Mouse (Mus musculus) ES-E14 (cell line): ENCODE data around the gene Gaa. TPM values are rescaled to one million over a fixed set of nuclear protein-coding genes. Genes with fewer than 3 reads are reported as not detected.
"Not testable (repeated sequence)": the region's sequence is repeated elsewhere in the genome, so short reads cannot be mapped to it uniquely, and the experiment has no call there.

Source experiments
- DNase-seq: peaks from one replicate; pipeline ENCODE4 v3.0.0-alpha.2; 2013; ENCODE audit warnings: low read depth, low spot score
- H3K27ac ChIP-seq: 2 replicates; pipeline ENCODE4 v1.5.1; 2012; ENCODE audit warnings: low read depth, mild to moderate bottlenecking, low read length, moderate library complexity, mixed read lengths; ENCODE audit not compliant: poor library complexity, insufficient read depth, severe bottlenecking
- H3K36me3 ChIP-seq: 2 replicates; pipeline ENCODE4 v1.6.1; 2012; ENCODE audit warnings: mild to moderate bottlenecking, low read length, moderate library complexity, mixed read lengths; ENCODE audit not compliant: control insufficient read depth, poor library complexity, insufficient read depth, severe bottlenecking
- H3K4me1 ChIP-seq, 2 experiments: fragments of 150-350 bp in 1 of 2; sonication (generic) in 1 of 2; 2 replicates each; pipeline ENCODE4 v1.6.1; 2012; ENCODE audit warnings: low read length in 2 of 2, mild to moderate bottlenecking in 1 of 2, mixed read lengths in 1 of 2; ENCODE audit not compliant: control insufficient read depth in 2 of 2, insufficient read depth in 2 of 2, poor library complexity in 1 of 2
- H3K4me3 ChIP-seq, 2 experiments: fragments of 150-350 bp in 1 of 2; sonication (generic) in 1 of 2; 2 replicates each; pipeline ENCODE4 v1.5.1; 2012; ENCODE audit warnings: low read length in 2 of 2, low read depth in 1 of 2, mild to moderate bottlenecking in 1 of 2, mixed read lengths in 1 of 2; ENCODE audit not compliant: insufficient read depth in 1 of 2, poor library complexity in 1 of 2, severe bottlenecking in 1 of 2
- H3K9ac ChIP-seq: 2 replicates; pipeline ENCODE4 v1.6.1; 2012; ENCODE audit warnings: low read depth, mild to moderate bottlenecking, low read length, mixed read lengths; ENCODE audit not compliant: poor library complexity, insufficient read depth, severe bottlenecking
- H3K9me3 ChIP-seq: fragments of 150-350 bp; sonication (generic); 2 replicates; pipeline ENCODE4 v1.6.1; 2012; ENCODE audit warnings: low read depth, mild to moderate bottlenecking, low read length; ENCODE audit not compliant: control insufficient read depth, insufficient read depth
- CHD2 ChIP-seq: IDR thresholded peaks from 2 replicates; pipeline ENCODE4 v1.6.1; 2014; ENCODE audit warnings: mild to moderate bottlenecking, low read depth, low read length, inconsistent platforms
- HCFC1 ChIP-seq: IDR thresholded peaks from 2 replicates; pipeline ENCODE4 v1.6.1; 2012; ENCODE audit warnings: low read length, inconsistent platforms, borderline replicate concordance; ENCODE audit not compliant: insufficient read depth
- MAFK ChIP-seq: IDR thresholded peaks from 2 replicates; pipeline ENCODE4 v1.6.1; 2014; ENCODE audit warnings: mild to moderate bottlenecking, low read depth, low read length, inconsistent platforms; ENCODE audit not compliant: insufficient read depth
- ZC3H11A ChIP-seq: IDR thresholded peaks from 2 replicates; pipeline ENCODE4 v1.6.1; 2012; ENCODE audit warnings: low read depth, mild to moderate bottlenecking, inconsistent platforms, low read length, borderline replicate concordance
- ZNF384 ChIP-seq: IDR thresholded peaks from 2 replicates; pipeline ENCODE4 v1.6.1; 2012; ENCODE audit warnings: low read depth, low read length, inconsistent platforms
- in situ Hi-C, 2 experiments: fragments of 600-800 bp; cut with MboI; formaldehyde crosslinking; loops; one replicate each; pipeline ENCODE4 v1.15.1; 2025; ENCODE audit warnings: low sequenced_read_pairs in 2 of 2, inconsistent platforms in 1 of 2; ENCODE audit not compliant: unreplicated experiment in 2 of 2
- total RNA-seq: library from RNA; depleted of rRNA; stranded (reverse); fragments of 300-350 nt; gene quantifications from 2 replicates; pipeline ENCODE4 v1.2.3, GENCODE M21; 2012

Gaa gene
- total RNA-seq, 1 experiment, result 69.3 TPM

DNA sequence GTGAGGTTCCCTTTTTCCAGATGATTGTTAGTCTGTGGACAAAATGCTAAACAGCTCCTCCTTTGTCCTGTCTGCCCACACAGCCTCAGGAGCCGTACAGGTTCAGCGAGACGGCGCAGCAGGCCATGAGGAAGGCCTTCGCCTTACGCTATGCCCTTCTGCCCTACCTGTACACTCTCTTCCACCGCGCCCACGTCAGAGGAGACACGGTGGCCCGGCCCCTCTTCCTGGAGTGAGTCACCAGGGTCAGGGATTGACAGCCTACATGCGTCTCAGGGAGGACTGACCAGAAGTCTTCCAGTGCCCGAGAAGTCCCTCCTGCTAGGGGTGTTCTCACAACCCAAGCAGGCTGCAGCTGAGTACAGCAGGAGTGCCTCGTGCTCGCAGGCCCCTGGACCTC is 13.3 kb downstream of the Gaa start:
- Histone ChIP-seq H3K4me1 (peaks cover 0 to 3% of the 10 kb centered on the region in 2 experiments; a peak in 1 of 4 replicates), H3K9ac (no peak overlapping the region), H3K27ac (no peak overlapping the region), H3K36me3 (peaks cover 28% of the 10 kb centered on the region; the same call in 1 of the 2 replicates), H3K4me3 (no peak overlapping the region), H3K9me3 (no peaks in the 10 kb centered on the region)
- TF ChIP-seq ZNF384, result no peak
- TF ChIP-seq CHD2, result no peak
- TF ChIP-seq HCFC1, result no peak
- TF ChIP-seq MAFK, result no peak
- no peak for TF ChIP-seq ZC3H11A
- in situ Hi-C loops, result no loop called here
- DNase-seq, result no peak

DNA sequence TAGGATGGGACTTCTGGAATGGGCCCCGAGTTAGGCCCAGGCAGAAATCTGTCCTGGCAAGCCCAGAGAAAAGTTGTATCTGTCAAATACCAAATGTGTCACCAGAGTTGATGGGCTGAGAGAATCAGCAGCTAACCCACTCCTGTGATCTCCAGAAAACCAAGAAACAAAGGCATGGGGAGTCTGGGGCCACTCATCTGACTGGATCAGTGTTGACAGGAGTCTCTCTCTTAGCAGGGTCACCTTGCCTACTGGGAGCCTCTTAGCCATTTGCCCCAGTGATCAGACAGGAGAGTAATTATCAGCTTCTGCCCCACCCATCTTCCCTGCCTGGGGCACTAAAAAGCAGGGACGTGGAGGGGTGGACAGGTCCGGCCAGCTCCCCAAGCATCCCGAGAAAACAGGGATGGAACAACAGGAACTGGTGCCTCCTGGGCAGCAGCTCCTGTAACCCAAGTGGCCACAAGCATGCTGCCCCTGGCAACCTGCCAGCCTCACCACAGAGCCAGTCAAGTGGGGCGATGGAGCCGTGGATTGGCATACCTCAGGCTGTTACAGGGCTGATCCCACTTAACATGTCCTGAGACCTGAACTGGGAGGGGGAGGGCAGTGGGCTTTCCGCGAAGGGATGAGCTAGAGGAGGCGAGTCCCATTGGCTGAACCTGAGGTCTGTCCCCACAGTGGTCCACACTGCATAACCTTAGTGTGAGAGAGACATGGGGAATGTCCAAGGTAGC is 18.3 kb downstream of the Gaa start:
- in situ Hi-C loops, result no loop called here
- no peak overlapping the region for H3K4me3 ChIP-seq
- no peak for DNase-seq
- peaks cover 52% of the 10 kb centered on the region for H3K36me3 ChIP-seq
- TF ChIP-seq ZC3H11A, result no peak
- no peaks in the 10 kb centered on the region for H3K9me3 ChIP-seq
- H3K4me1 ChIP-seq, result peaks cover 0 to 2% of the 10 kb centered on the region in 2 experiments; a peak in 1 of 4 replicates
- H3K9ac ChIP-seq, result no peak overlapping the region
- H3K27ac ChIP-seq, result no peak overlapping the region

DNA sequence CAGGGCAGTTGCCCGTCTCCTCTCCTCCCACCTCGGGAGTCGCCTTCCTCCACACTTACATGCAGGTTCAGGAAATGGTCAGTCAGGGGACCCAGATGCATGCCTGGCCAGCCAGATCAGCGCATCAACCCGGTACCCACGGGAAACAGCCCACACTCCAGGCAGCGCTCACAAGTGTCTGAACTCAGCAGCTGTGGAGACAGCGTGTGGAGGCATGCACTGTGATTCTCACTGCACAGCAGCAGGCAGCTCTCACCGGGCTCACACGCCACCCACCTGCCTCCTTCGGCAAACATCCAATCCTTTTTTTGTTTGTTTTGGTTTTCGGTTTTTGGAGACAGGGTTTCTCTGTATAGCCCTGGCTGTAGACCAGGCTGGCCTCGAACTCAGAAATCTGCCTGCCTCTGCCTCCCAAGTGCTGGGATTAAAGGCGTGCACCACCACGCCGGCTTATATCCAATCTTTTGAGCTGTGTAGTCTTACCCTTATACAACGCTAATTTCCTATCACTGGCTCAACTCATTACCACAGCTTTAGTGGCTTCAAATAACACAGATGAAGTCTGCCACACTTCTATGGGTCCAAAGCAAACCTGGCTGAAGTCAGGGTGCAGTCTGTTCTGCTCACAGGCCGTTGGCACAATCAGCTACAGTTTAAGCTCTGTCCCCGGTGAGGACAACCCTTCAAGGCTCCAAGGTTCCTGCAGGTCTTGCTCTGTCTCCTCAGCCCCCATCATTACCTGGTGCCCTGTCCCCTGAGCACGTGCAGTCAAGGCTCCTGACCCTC is 19.7 kb downstream of the Gaa start:
- TF ChIP-seq ZNF384, result no peak
- no peak for TF ChIP-seq MAFK
- TF ChIP-seq CHD2, result no peak
- no peak for TF ChIP-seq ZC3H11A
- TF ChIP-seq HCFC1, result no peak
- H3K36me3 ChIP-seq, result peaks cover 55% of the 10 kb centered on the region
- no peak overlapping the region for H3K9ac ChIP-seq

DNA sequence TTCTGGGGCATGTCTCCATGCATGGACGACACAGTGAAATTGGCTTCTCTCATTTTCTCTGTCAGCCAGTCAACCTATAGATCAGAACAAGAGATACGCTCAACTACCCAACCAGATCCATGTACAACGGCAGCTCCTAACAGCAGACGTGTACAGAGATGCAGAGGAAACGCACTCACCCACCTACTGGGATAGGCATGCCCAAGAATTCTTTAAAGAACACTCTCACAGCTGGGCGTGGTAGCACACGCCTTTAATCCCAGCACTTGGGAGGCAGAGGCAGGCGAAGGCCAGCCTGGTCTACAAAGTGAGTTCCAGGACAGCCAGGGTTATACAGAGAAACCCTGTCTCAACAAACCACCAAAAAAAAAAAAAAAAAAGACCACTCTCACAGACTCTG is 25.2 kb downstream of the Gaa start:
- H3K4me1 ChIP-seq, H3K9me3 ChIP-seq, DNase-seq, H3K4me3 ChIP-seq, H3K9ac ChIP-seq, in situ Hi-C loops, H3K27ac ChIP-seq: not testable (repeated sequence)
- H3K36me3 ChIP-seq, result peaks cover 74% of the 10 kb centered on the region

More for the DNA sequence above, 19.7 kb downstream of the Gaa start:
- Histone ChIP-seq H3K4me3 (no peak overlapping the region), H3K4me1 (peaks cover 0 to 2% of the 10 kb centered on the region in 2 experiments; a peak in 2 of 4 replicates), H3K27ac (no peak overlapping the region), H3K9me3 (no peaks in the 10 kb centered on the region)
- in situ Hi-C loops, result no loop called here
- no peak for DNase-seq

GRCm38 (mm10) chr11:119297996-119298395 is 30.3 kb downstream of the Gaa start:
- DNase-seq, result no peak
- in situ Hi-C loops, result no loop called here
- H3K9ac ChIP-seq, result peak overlapping the region; percentile 16
- peaks cover 4% of the 10 kb centered on the region in 2 experiments; a peak in 2 of 4 replicates for H3K4me1 ChIP-seq
- TF ChIP-seq MAFK, result no peak
- TF ChIP-seq CHD2, result no peak
- TF ChIP-seq ZC3H11A, result no peak
- no peak for TF ChIP-seq ZNF384
- TF ChIP-seq HCFC1, result no peak
- peaks cover 46% of the 10 kb centered on the region for H3K36me3 ChIP-seq
- H3K27ac ChIP-seq, result no peak overlapping the region
- no peak overlapping the region for H3K4me3 ChIP-seq
- H3K9me3 ChIP-seq, result no peaks in the 10 kb centered on the region
